Mouse (Mus musculus) embryonic facial prominence, embryonic 11.5 days (tissue): ENCODE measurements around the gene Ifngr2. TPM values are rescaled to one million over a fixed set of nuclear protein-coding genes. Genes with fewer than 3 reads are reported as not detected.

Experiments used
- ATAC-seq: fragments of 200-750 bp; cut with Nextera tagmentation; replicated peaks from 2 replicates; pipeline ENCODE4 v1.8.0; 2017; ENCODE audit warnings: low read depth; ENCODE audit not compliant: insufficient number of reproducible peaks, low FRiP score, low TSS enrichment
- DNase-seq: peaks from one replicate; pipeline ENCODE4 v3.0.0-alpha.2; 2015; ENCODE audit warnings: low spot score
- H3K27ac ChIP-seq: fragments of 300-500 bp; sonication (generic); replicated peaks from 2 replicates; pipeline ENCODE4 v1.5.1; 2014; ENCODE audit warnings: mild to moderate bottlenecking, low read depth, low read length, control low read depth
- H3K27me3 ChIP-seq: fragments of 300-500 bp; sonication (generic); 2 replicates; pipeline ENCODE4 v1.6.1; 2014; ENCODE audit warnings: mild to moderate bottlenecking, low read length, moderate library complexity, mixed read lengths; ENCODE audit not compliant: control insufficient read depth, insufficient read depth
- H3K36me3 ChIP-seq: fragments of 300-500 bp; sonication (generic); replicated peaks from 2 replicates; pipeline ENCODE4 v1.6.1; 2014; ENCODE audit warnings: low read depth, mild to moderate bottlenecking, low read length, moderate library complexity, mixed read lengths; ENCODE audit not compliant: control insufficient read depth, insufficient read depth
- H3K4me1 ChIP-seq: fragments of 300-500 bp; sonication (generic); 2 replicates; pipeline ENCODE4 v1.6.1; 2014; ENCODE audit warnings: low read length, mixed read lengths; ENCODE audit not compliant: control insufficient read depth, insufficient read depth
- H3K4me2 ChIP-seq: fragments of 300-500 bp; sonication (generic); 2 replicates; pipeline ENCODE4 v1.6.1; 2014; ENCODE audit warnings: low read depth, mild to moderate bottlenecking, control low read depth, low read length, moderate library complexity
- H3K4me3 ChIP-seq: fragments of 300-500 bp; sonication (generic); 2 replicates; pipeline ENCODE4 v1.5.1; 2014; ENCODE audit warnings: low read depth, low read length, control low read depth
- H3K9ac ChIP-seq: fragments of 300-500 bp; sonication (generic); replicated peaks from 2 replicates; pipeline ENCODE4 v1.6.1; 2014; ENCODE audit warnings: mild to moderate bottlenecking, control low read depth, low read length
- H3K9me3 ChIP-seq: fragments of 300-500 bp; sonication (generic); replicated peaks from 2 replicates; pipeline ENCODE4 v1.6.1; 2016; ENCODE audit warnings: mild to moderate bottlenecking, low read length, inconsistent platforms, mixed read lengths; ENCODE audit not compliant: control insufficient read depth
- WGBS: fragments of 180-500 bp; shearing (Covaris S2); extraction: QIAGEN DNeasy Blood & Tissue Kit; methylation state at CpG from one replicate; pipeline ENCODE4 v1.1.7; 2014; 5-methylcytosine and 5-hydroxymethylcytosine counted together
- polyA plus RNA-seq: library from polyadenylated mRNA; unstranded; fragments of >200 nt; fragmentation: Nextera tagmentation; extraction: Ambion mirVana; gene quantifications from 2 replicates; pipeline ENCODE4 v1.2.1, GENCODE M21; 2014

The Ifngr2 gene
- polyA plus RNA-seq, 1 experiment from 2014 or later = 41.4 TPM

DNA sequence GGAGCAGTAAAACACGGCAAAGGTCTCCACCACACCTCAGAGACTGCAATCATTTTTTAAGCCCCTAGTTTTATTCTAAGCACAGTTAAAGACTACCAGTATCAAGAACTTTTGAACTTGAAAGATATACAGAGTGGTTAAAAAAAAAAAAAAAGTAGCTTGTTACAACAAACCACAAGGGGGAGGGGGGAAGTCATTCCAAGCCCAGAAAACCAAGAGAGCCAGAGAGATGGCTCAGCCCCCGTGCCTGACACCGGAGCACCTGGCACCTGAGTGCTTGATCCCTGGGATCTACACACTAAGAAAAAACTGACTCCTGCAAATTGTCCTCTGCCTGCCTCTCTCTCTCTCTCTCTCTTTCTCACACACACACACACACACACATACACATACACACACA lies 46.4 kb downstream of the Ifngr2 start:
- no peak overlapping the region for H3K4me2 ChIP-seq
- no peaks in the 10 kb centered on the region for H3K9me3 ChIP-seq
- no peak for DNase-seq
- WGBS = 83% methylated on average over 3 of the region's 3 CpGs
- H3K4me1 ChIP-seq = peaks cover 4% of the 10 kb centered on the region; the same call in 1 of the 2 replicates
- H3K4me3 ChIP-seq = no peak overlapping the region
- ATAC-seq = no peak
- no peak overlapping the region for H3K9ac ChIP-seq
- H3K36me3 ChIP-seq = no peaks in the 10 kb centered on the region
- H3K27me3 ChIP-seq = no peaks in the 10 kb centered on the region
- no peak overlapping the region for H3K27ac ChIP-seq

DNA sequence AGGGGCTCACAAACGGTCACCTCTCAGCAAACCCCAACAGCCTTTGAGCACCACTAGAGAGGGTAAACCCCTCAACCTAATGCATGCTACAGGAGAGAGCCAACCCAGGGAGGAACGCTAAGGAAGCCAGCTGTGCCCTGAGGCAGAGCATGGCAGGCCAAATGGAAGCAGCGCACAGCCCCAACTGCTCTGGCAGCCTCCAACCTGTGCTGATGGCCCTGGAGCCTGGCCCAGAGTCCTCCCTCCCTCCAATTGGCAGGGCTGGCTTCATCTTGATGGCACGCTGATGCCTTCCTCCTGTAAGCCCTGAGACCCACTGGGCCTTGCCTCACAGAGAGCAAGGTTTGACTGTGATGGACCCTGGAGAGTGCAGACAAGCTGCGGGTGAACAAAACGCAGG lies 48.2 kb downstream of the Ifngr2 start:
- Histone ChIP-seq H3K4me1 (peaks cover 4% of the 10 kb centered on the region; the same call in 1 of the 2 replicates), H3K27ac (no peak overlapping the region), H3K4me3 (no peak overlapping the region), H3K36me3 (no peaks in the 10 kb centered on the region), H3K4me2 (no peak overlapping the region), H3K9ac (no peak overlapping the region), H3K27me3 (no peaks in the 10 kb centered on the region), H3K9me3 (no peaks in the 10 kb centered on the region)
- DNase-seq (no peak), ATAC-seq (no peak)
- WGBS = 72% methylated on average over 6 of the region's 6 CpGs

DNA sequence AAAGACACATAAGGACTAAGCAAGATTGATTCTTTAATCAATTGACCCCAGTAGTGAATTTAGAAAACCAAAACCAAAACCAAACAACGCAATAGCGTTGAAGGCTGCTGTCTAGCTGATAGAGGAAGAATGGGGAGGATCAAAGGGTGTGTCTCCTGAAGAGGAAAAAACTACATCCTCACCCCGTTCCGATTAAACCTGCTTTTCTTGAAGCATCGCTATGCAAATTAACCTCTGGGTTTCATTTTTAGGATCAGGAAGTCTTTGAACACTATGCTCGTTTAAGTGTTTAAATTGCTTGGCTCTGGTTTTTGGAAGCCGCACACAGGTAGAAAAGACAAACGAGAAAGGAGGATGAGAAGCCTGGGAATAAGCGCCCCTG lies 49.5 kb downstream of the Ifngr2 start:
- WGBS = 16% methylated on average over 9 of the region's 9 CpGs
- peaks cover 4% of the 10 kb centered on the region; the same call in 1 of the 2 replicates for H3K4me1 ChIP-seq
- no peak for DNase-seq

DNA sequence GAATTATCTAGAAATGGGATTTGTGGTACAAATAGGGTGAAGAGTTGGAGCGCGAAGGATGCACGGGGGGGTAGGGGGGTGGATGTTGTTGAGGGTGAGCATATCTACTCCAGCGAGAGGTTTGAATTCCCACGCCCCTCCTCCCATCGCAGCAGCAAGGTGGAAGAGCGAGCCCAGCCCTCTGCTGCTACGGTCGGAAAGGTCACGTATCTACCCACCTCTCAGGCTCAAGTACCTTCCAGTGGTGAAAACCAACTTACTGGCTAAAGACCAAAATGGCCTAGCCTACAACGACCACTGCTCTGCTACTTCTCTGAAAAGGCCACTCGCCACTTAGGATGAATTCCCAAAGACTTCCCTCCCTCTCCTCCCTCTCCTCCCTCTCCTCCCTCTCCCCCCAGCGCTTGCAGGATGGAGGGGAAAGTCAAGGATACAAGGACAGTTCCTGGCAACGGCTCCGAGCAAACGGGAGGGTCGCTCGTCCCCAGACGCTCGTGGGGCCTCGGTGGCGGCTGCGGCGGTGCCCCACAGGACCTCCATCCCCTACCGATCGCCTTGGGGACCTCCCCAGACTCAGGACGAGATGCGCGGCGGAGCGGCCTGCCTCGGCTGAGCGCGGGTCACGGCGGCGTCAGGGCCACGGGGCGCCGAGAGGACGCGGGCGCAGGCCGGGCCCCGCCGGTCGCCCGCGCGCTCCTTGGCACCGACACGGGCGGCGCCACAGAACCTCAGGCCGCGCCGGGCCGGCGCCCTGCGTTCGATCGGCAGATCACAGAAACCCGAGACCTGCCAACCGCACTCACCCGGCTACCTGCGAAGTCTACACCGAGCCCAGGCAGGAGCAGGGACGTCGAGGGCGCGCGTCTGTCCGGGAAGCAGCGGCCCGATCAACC lies 50.2 kb downstream of the Ifngr2 start:
- Histone ChIP-seq H3K27me3 (no peaks in the 10 kb centered on the region), H3K4me2 (peak overlapping the region; percentile 92), H3K27ac (0 out of 2 replicates have a peak overlapping the region, but pooled peaks have one; percentile 28), H3K4me1 (peaks cover 4% of the 10 kb centered on the region; the same call in 1 of the 2 replicates), H3K36me3 (no peaks in the 10 kb centered on the region), H3K9ac (peak overlapping the region; percentile 74), H3K4me3 (peak overlapping the region; percentile 73), H3K9me3 (no peaks in the 10 kb centered on the region)
- no peak; the same call in 1 of the 2 replicates for ATAC-seq
- WGBS = under 1% methylated on average over 75 of the region's 75 CpGs
- peak; percentile 41 for DNase-seq

More for the DNA sequence above, 49.5 kb downstream of the Ifngr2 start:
- H3K27me3 ChIP-seq = no peaks in the 10 kb centered on the region
- no peaks in the 10 kb centered on the region for H3K36me3 ChIP-seq
- no peak overlapping the region; the same call in 1 of the 2 replicates for H3K9ac ChIP-seq
- peak overlapping the region; percentile 92 for H3K4me2 ChIP-seq
- H3K4me3 ChIP-seq = peak overlapping the region; percentile 73
- no peaks in the 10 kb centered on the region for H3K9me3 ChIP-seq
- ATAC-seq = no peak
- no peak overlapping the region for H3K27ac ChIP-seq

DNA sequence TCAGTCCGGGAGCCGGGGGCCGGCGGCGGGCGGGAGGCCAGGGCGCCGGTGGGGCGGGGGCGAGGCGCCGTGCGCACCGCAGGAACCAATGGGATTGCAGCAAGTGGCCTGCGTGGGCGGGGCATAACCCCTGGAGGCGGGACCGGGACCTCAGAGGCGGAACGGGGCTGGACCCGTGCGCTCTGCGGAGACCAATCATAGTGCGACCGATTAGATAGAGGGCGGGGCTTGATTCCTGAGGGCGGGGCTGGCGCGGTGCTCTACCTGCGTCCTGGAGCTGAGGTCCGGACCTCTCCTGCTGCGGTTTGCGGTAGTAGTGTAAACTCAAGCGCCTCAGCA lies 50.8 kb downstream of the Ifngr2 start, which contains the start of gene Tmem50b:
Tmem50b (minus strand) TSS at position 129 of the 339 bp plus-strand sequence.
- Histone ChIP-seq H3K4me1 (peaks cover 4% of the 10 kb centered on the region; the same call in 1 of the 2 replicates), H3K9ac (peak within 1 kb of the TSS; percentile 74), H3K27ac (0 out of 2 replicates have a peak within 1 kb of the TSS, but pooled peaks have one; percentile 28), H3K9me3 (no peaks in the 10 kb centered on the region), H3K4me2 (peak within 1 kb of the TSS; percentile 92), H3K36me3 (no peaks in the 10 kb centered on the region), H3K4me3 (peak within 1 kb of the TSS; percentile 73), H3K27me3 (no peaks in the 10 kb centered on the region)
- ATAC-seq (peak; percentile 99), DNase-seq (peak; percentile 98)
- under 1% methylated on average over 34 of the region's 34 CpGs for WGBS

DNA sequence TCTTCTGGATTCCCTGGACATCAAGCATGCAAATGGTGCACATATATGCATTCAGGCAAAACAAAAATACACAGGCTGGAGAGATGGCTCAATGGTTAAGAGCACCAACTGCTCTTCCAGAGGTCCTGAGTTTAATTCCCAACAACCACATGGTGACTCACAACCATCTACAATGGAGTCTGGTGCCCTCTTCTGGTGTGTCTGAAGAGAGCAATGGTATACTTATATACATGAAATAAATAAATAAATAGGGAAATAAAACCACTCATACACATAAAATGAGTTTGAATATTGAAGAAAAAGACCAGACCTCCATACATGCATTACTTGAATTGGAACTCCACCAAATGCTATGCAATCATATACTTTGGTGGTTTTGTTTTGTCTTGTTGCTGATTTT lies 52.4 kb downstream of the Ifngr2 start:
- DNase-seq (no peak), ATAC-seq (no peak)
- no peak overlapping the region for H3K27ac ChIP-seq
- no peak overlapping the region for H3K4me3 ChIP-seq
- no peak overlapping the region for H3K9ac ChIP-seq
- H3K36me3 ChIP-seq = no peaks in the 10 kb centered on the region
- no peaks in the 10 kb centered on the region for H3K27me3 ChIP-seq
- H3K9me3 ChIP-seq = no peaks in the 10 kb centered on the region
- H3K4me2 ChIP-seq = no peak overlapping the region
- H3K4me1 ChIP-seq = peaks cover 4% of the 10 kb centered on the region; the same call in 1 of the 2 replicates

DNA sequence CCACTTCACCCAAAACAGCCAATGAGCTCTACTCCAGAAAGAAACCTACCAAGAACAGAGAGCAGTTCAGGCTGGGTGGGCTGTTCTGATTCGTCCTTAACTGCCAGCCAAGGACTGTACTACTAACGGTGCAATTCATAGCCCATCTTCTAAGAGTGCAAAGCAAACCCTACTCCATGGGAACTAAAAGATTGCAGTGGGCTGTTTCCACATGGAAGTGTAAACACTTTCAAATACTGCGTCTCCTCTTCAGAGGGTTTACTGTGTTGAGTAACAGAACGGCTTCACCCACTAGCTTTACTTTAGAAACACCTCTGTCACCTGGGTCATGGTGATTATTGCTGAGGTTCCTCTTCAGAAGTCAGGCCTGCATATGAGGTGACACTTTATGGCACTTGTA lies 54.2 kb downstream of the Ifngr2 start:
- Histone ChIP-seq H3K27ac (no peak overlapping the region), H3K27me3 (no peaks in the 10 kb centered on the region), H3K4me1 (peaks cover 4% of the 10 kb centered on the region; the same call in 1 of the 2 replicates), H3K4me3 (no peak overlapping the region), H3K9ac (no peak overlapping the region), H3K36me3 (no peaks in the 10 kb centered on the region), H3K9me3 (no peaks in the 10 kb centered on the region), H3K4me2 (no peak overlapping the region)
- no peak for ATAC-seq
- 83% methylated on average over 4 of the region's 4 CpGs for WGBS
- DNase-seq = no peak

DNA sequence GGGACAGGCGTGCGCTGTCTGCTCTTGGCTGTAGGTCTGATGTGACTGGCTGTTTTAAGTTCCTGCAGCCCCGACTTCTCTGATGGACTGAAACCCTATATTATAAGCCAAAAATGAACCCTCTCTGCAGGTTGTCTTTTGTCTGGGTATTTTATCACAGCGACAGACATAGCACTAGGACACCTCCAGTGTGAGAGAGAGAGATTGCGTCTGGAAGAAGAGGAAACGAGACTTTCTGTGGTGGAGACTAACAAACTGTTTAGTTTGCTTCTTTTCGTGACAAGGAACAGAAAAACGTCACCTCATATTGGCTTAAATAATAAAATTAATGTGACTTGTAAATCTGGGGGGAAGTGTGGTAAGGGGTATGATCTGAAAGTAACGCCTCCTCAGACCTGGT lies 54.8 kb downstream of the Ifngr2 start:
- no peak for ATAC-seq
- no peak for DNase-seq

More for the DNA sequence above, 54.8 kb downstream of the Ifngr2 start:
- H3K4me1 ChIP-seq = peaks cover 2% of the 10 kb centered on the region; the same call in 1 of the 2 replicates
- H3K9ac ChIP-seq = no peak overlapping the region
- H3K4me3 ChIP-seq = no peak overlapping the region
- H3K9me3 ChIP-seq = no peaks in the 10 kb centered on the region
- no peaks in the 10 kb centered on the region for H3K36me3 ChIP-seq
- H3K4me2 ChIP-seq = no peak overlapping the region
- 75% methylated on average over 9 of the region's 9 CpGs for WGBS
- no peaks in the 10 kb centered on the region for H3K27me3 ChIP-seq
- no peak overlapping the region for H3K27ac ChIP-seq
